Mouse (Mus musculus) liver, embryonic 12.5 days (tissue): ENCODE results near the gene Spata16. TPM values are rescaled to one million over a fixed set of nuclear protein-coding genes. Genes with fewer than 3 reads are reported as not detected.

Source experiments
- ATAC-seq: fragments of 200-750 bp; cut with Nextera tagmentation; 2 replicates; pipeline ENCODE4 v1.8.0; 2017; ENCODE audit warnings: moderate number of reproducible peaks, mild to moderate bottlenecking, moderate library complexity
- H3K27ac ChIP-seq: fragments of 300-500 bp; sonication (generic); 2 replicates; pipeline ENCODE4 v1.5.1; 2016; ENCODE audit warnings: mild to moderate bottlenecking
- H3K27me3 ChIP-seq: fragments of 300-500 bp; sonication (generic); replicated peaks from 2 replicates; pipeline ENCODE4 v1.6.1; 2016; ENCODE audit warnings: mild to moderate bottlenecking, moderate library complexity
- H3K36me3 ChIP-seq: fragments of 300-500 bp; sonication (generic); 2 replicates; pipeline ENCODE4 v1.6.1; 2016; ENCODE audit warnings: mild to moderate bottlenecking, moderate library complexity
- H3K4me1 ChIP-seq: fragments of 300-500 bp; sonication (generic); 2 replicates; pipeline ENCODE4 v1.6.1; 2016
- H3K4me2 ChIP-seq: fragments of 300-500 bp; sonication (generic); 2 replicates; pipeline ENCODE4 v1.6.1; 2016; ENCODE audit warnings: mild to moderate bottlenecking, moderate library complexity
- H3K4me3 ChIP-seq: fragments of 300-500 bp; sonication (generic); 2 replicates; pipeline ENCODE4 v1.5.1; 2016; ENCODE audit warnings: mild to moderate bottlenecking, moderate library complexity
- H3K9ac ChIP-seq: fragments of 300-500 bp; sonication (generic); 2 replicates; pipeline ENCODE4 v1.6.1; 2016; ENCODE audit warnings: mild to moderate bottlenecking, moderate library complexity
- H3K9me3 ChIP-seq: fragments of 300-500 bp; sonication (generic); replicated peaks from 2 replicates; pipeline ENCODE4 v1.6.1; 2016; ENCODE audit warnings: mild to moderate bottlenecking, moderate library complexity
- WGBS: fragments of 180-500 bp; shearing (Covaris S2); methylation state at CpG from one replicate; pipeline ENCODE4 v1.1.7; 2016; ENCODE audit not compliant: insufficient replicate concordance; 5-methylcytosine and 5-hydroxymethylcytosine counted together
- polyA plus RNA-seq: library from polyadenylated mRNA; unstranded; fragments of >200 nt; fragmentation: Nextera tagmentation; extraction: Ambion mirVana; gene quantifications from 2 replicates; pipeline ENCODE4 v1.2.1, GENCODE M21; 2016

Gene Spata16
- polyA plus RNA-seq, 1 experiment from 2014 or later: not detected

DNA sequence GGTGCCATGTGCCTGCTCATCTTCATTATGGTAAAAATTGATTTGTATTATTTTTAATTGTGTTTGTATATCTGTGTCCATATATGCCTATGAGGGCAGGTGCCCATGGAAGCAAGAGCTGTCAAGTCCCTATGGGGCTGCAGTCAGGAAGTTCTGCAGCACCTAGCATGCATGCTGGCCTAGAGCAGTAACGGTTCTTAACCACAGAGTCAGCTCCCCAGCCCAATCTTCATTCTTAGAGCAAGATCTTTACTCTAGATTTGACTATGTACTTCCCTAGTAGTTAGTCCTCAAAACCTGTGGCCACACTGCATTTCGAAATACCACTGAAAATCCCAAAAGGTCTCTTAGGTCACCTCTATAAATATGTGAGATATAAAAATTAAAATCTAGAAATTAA is 113.1 kb downstream of the Spata16 start:
- no peak overlapping the region for H3K27ac ChIP-seq
- H3K4me1 ChIP-seq: no peaks in the 10 kb centered on the region
- H3K27me3 ChIP-seq: no peaks in the 10 kb centered on the region
- H3K9ac ChIP-seq: no peak overlapping the region
- no peaks in the 10 kb centered on the region for H3K36me3 ChIP-seq
- WGBS: 31% methylated on average over 2 of the region's 2 CpGs
- no peak overlapping the region for H3K4me2 ChIP-seq
- ATAC-seq: no peak
- H3K4me3 ChIP-seq: no peak overlapping the region
- H3K9me3 ChIP-seq: no peaks in the 10 kb centered on the region

DNA sequence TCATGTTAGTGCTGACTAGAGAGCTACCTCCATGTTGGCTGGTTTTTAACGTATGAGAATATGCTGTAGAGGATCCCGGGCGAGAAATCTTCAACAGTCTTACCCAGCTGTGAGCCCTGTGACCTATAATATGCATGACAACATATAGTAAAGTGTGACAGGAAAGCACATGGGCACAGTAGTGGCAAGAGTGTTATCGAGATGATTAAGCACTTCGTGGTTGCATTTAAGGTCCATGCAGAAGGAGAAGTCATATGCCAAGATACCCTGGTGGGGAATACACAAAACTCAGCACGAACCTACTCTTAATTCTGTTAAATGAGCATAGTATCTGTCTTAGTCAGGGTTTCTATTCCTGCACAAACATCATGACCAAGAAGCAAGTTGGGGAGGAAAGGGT is 115.0 kb downstream of the Spata16 start:
- H3K4me2 ChIP-seq: no peak overlapping the region
- no peak overlapping the region for H3K27ac ChIP-seq
- H3K9ac ChIP-seq: no peak overlapping the region
- H3K4me1 ChIP-seq: no peaks in the 10 kb centered on the region
- H3K9me3 ChIP-seq: no peaks in the 10 kb centered on the region
- H3K4me3 ChIP-seq: no peak overlapping the region
- no peaks in the 10 kb centered on the region for H3K36me3 ChIP-seq
- H3K27me3 ChIP-seq: no peaks in the 10 kb centered on the region
- 70% methylated on average over 6 of the region's 6 CpGs for WGBS
- ATAC-seq: no peak

DNA sequence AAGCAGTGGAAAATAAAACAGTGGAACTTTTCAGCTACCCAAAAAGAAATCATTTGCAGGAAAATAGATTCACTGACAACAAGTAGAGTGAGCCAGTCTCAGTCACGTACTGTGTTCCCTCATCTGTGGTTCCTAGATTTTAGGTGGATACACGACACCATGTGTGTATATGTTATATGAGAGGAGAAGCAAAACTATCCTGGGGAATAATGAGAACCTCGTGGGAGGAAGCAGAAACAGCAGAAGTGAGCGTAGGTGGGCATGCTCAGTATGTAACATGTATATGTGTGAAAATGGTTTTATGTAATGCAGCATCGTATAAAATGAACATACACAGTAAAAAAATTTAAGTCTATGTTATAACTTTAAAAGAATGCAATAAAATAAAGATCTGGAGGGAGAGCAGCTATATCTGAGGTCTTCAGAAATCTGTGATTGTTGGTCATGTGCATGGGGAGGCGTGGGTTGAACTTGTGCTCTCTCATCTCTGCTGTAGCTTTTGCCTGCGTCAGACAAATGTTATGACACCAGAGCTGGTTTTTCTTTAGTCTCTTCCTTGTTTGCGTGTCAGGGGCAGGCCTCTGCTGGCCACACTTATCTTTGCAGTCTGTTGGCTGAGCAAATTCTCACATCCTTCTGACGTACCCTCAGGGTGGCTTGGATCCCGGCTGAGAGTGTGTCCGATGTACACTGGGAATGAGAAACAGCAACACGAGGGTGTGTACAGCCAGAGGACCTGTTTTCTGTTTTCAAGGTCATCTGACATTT is 156.1 kb downstream of the Spata16 start:
- H3K4me1 ChIP-seq: no peaks in the 10 kb centered on the region
- H3K9ac ChIP-seq: no peak overlapping the region
- H3K9me3 ChIP-seq: no peaks in the 10 kb centered on the region
- ATAC-seq: no peak
- H3K27ac ChIP-seq: no peak overlapping the region
- no peaks in the 10 kb centered on the region for H3K27me3 ChIP-seq
- no peaks in the 10 kb centered on the region for H3K36me3 ChIP-seq
- H3K4me2 ChIP-seq: no peak overlapping the region
- no peak overlapping the region for H3K4me3 ChIP-seq
- 65% methylated on average over 12 of the region's 12 CpGs for WGBS

DNA sequence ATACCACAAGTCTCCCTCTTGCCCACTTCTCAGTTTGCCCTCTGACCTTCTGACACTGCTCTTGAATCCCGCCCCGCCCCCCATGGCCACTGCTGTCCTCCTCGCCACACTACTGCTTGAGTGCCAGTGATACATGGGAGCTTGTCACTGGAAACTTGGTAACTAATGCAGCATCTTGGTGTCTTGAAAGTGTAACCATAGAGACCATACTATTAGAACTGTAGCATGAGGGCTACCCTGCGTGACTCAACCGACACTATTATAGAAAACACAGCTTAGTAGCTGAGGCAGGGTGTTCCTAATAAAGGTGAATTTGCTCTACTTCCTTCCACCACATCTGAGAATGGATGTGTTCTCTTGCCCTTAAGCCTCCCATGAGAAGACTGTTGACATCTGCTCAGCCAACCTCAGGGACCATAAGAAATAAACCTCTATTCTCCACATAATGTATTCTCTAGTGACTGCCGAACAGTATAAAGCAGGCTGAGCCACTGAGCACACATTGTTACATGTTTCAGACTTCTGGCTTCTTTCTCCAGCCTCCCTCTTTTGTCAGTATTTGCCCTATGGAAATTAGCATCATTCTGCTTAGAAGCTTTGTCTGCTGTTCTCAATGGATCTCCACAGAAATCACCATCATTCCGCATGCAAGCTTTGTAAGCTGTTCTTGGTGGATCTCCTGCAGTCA is 158.6 kb downstream of the Spata16 start:
- WGBS: 88% methylated on average over 7 of the region's 7 CpGs
- H3K9me3 ChIP-seq: no peaks in the 10 kb centered on the region
- ATAC-seq: no peak
- H3K9ac ChIP-seq: no peak overlapping the region
- no peak overlapping the region for H3K27ac ChIP-seq
- H3K36me3 ChIP-seq: no peaks in the 10 kb centered on the region
- H3K4me3 ChIP-seq: no peak overlapping the region
- H3K4me2 ChIP-seq: no peak overlapping the region
- H3K4me1 ChIP-seq: no peaks in the 10 kb centered on the region
- no peaks in the 10 kb centered on the region for H3K27me3 ChIP-seq

DNA sequence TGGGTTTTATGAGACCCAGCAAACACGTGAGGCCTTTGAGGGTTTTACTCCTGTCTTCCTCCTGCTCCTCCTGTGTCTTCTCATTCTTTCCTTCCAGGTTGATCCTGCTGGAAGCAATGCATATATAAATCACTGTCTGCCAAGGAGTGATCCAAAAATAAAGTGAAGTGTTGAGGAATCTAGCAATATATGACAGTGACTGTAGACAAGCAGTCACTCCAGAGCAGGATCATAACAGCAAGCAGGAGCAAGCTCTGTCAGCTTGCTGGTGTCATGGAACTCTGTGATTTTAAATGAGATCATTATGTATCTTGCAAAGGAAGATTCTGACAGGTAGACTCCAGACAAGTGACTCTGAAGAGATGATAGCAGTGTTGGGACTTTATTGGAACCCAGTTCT is 159.5 kb downstream of the Spata16 start:
- H3K9me3 ChIP-seq: no peaks in the 10 kb centered on the region

DNA sequence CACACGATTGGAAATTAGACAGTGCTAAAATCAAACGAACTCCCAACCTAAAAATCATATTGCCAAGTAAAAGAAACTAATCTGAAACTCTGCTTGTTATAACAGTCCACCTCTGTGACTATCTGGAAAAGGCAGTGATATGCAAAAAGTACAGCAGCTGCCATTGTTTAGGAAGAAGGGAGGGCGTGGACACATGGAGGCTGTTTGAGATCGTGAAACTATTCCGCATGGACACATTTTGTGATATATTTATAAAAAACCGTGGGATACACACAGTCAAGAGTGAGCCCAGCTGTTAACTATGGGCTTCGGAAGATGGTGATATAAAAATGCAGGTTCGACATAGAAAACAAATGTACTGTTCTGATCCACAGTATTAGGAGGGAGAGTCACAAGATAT is 176.9 kb downstream of the Spata16 start:
- H3K9me3 ChIP-seq: no peaks in the 10 kb centered on the region
- H3K27ac ChIP-seq: no peak overlapping the region
- no peaks in the 10 kb centered on the region for H3K4me1 ChIP-seq
- no peaks in the 10 kb centered on the region for H3K27me3 ChIP-seq
- 62% methylated on average over 8 of the region's 8 CpGs for WGBS
- no peak overlapping the region for H3K4me2 ChIP-seq
- no peak for ATAC-seq
- H3K4me3 ChIP-seq: no peak overlapping the region
- no peak overlapping the region for H3K9ac ChIP-seq
- no peaks in the 10 kb centered on the region for H3K36me3 ChIP-seq

More for the DNA sequence above, 159.5 kb downstream of the Spata16 start:
- ATAC-seq: no peak
- H3K9ac ChIP-seq: no peak overlapping the region
- H3K27ac ChIP-seq: no peak overlapping the region
- no peak overlapping the region for H3K4me2 ChIP-seq
- no peaks in the 10 kb centered on the region for H3K4me1 ChIP-seq
- no peaks in the 10 kb centered on the region for H3K36me3 ChIP-seq
- H3K4me3 ChIP-seq: no peak overlapping the region
- WGBS: 47% methylated on average over 1 of the region's 1 CpGs
- H3K27me3 ChIP-seq: no peaks in the 10 kb centered on the region

DNA sequence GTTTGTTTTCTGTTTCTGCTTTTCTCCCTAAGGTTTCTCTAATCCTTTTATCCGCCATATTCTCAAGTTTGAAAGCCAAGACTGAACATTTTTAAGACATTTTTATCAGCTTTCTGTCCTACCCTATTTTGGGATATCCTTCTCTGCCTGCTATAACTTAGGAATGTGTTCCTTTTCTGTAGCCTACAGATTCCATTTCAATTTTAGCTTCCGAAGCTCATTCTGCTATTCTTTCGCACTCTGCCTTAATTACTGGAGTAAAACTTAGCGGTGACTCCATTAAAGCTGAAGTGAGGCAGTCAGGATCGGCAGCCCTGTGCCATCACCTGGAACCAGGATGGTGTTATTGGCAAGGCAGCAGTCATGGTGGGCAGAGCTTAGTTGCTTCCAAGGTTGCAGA is 178.3 kb downstream of the Spata16 start:
- 77% methylated on average over 5 of the region's 5 CpGs for WGBS

DNA sequence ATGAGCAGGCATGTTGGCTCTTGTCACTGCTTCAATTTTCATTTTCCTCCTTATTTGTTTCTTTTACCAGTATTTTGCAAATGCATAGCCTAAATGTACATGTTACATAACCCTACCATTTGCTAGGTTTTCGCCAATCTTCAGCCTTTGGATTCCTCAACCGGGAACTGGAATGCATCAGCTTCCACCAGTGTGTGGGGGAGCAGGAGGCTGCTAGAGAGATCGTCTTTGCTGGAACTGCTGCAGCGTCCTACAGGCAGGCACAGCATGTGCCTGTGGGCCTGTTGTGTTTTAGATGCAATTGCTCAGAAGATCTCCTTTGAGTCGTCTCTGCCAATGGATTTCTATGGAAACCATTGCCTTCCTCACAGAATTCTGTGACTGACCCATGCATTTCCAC is 182.0 kb downstream of the Spata16 start:
- Histone ChIP-seq H3K4me2 (no peak overlapping the region), H3K9ac (no peak overlapping the region), H3K27ac (no peak overlapping the region), H3K4me1 (no peaks in the 10 kb centered on the region), H3K36me3 (no peaks in the 10 kb centered on the region), H3K9me3 (no peaks in the 10 kb centered on the region), H3K27me3 (no peaks in the 10 kb centered on the region), H3K4me3 (no peak overlapping the region)
- ATAC-seq: no peak
- WGBS: 51% methylated on average over 5 of the region's 5 CpGs

More for the DNA sequence above, 178.3 kb downstream of the Spata16 start:
- Histone ChIP-seq H3K4me3 (no peak overlapping the region), H3K27me3 (no peaks in the 10 kb centered on the region), H3K9me3 (no peaks in the 10 kb centered on the region), H3K9ac (no peak overlapping the region), H3K4me2 (no peak overlapping the region), H3K36me3 (no peaks in the 10 kb centered on the region), H3K27ac (no peak overlapping the region), H3K4me1 (no peaks in the 10 kb centered on the region)
- ATAC-seq: no peak

DNA sequence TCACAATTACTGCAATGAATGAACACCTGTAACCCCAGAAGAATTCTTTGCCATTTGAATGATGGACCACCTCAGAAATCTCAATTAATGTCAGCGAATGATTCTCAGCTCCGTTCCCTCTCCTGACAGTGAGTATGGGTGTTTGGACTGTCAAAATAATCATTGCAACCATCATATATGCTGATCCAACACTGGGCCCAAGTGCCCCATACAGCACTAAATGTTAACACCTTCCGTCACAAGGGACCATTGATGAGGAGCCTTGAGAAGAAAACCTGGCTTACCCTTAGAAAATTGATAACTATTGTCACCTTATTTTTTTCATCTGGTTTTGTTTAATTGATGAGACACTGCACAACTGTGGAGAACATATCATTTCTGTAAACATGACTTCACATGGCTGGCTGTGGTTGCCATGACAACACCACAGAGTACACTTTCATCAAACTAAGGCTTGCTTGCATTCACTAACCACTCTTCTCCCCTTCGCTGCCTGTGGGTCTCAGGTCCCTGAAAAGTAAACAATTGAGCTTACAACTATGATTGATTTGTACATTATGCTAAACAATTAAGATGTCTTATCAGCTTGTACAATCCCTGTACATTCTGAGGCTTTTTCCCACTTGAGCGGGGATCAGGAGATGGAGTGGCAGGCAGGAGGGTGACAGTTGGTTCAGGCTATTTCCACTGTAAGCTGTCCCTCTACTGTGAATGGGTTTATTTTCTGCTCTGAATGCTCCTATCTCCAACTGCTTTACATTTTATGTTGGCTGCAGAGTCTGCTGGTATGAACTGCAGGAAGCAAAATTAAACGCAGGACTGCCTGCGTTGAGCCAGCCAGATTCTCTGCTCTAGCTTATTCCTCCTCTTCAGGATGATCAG is 189.8 kb downstream of the Spata16 start:
- no peaks in the 10 kb centered on the region for H3K9me3 ChIP-seq
- H3K27ac ChIP-seq: no peak overlapping the region
- H3K4me3 ChIP-seq: no peak overlapping the region
- no peak for ATAC-seq
- 66% methylated on average over 7 of the region's 7 CpGs for WGBS
- H3K36me3 ChIP-seq: no peaks in the 10 kb centered on the region
- no peak overlapping the region for H3K9ac ChIP-seq
- no peaks in the 10 kb centered on the region for H3K4me1 ChIP-seq
- no peak overlapping the region for H3K4me2 ChIP-seq
- H3K27me3 ChIP-seq: no peaks in the 10 kb centered on the region

DNA sequence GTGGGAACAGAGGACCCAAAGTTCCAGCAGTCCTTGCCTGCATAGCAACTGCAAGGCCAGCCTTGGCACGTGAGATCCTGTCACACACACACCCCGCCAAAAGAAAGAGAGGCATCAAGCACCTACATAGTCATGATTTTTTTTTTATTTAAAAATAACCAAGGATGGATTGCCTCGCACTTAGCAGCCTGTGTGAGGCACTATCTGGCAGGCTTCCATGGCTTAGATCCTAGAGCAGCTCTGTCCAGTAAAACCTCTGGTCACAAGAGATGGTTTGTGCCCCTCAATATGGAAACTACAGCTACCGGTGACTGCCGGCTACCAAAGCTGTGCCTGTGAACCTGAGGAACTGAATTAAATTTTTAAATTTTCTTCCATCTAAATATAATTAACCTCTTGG is 195.5 kb downstream of the Spata16 start:
- Histone ChIP-seq H3K4me3 (no peak overlapping the region), H3K27ac (no peak overlapping the region), H3K27me3 (no peaks in the 10 kb centered on the region), H3K9ac (no peak overlapping the region), H3K9me3 (no peaks in the 10 kb centered on the region), H3K4me1 (no peaks in the 10 kb centered on the region), H3K36me3 (no peaks in the 10 kb centered on the region), H3K4me2 (no peak overlapping the region)
- ATAC-seq: no peak
- WGBS: 60% methylated on average over 5 of the region's 5 CpGs

DNA sequence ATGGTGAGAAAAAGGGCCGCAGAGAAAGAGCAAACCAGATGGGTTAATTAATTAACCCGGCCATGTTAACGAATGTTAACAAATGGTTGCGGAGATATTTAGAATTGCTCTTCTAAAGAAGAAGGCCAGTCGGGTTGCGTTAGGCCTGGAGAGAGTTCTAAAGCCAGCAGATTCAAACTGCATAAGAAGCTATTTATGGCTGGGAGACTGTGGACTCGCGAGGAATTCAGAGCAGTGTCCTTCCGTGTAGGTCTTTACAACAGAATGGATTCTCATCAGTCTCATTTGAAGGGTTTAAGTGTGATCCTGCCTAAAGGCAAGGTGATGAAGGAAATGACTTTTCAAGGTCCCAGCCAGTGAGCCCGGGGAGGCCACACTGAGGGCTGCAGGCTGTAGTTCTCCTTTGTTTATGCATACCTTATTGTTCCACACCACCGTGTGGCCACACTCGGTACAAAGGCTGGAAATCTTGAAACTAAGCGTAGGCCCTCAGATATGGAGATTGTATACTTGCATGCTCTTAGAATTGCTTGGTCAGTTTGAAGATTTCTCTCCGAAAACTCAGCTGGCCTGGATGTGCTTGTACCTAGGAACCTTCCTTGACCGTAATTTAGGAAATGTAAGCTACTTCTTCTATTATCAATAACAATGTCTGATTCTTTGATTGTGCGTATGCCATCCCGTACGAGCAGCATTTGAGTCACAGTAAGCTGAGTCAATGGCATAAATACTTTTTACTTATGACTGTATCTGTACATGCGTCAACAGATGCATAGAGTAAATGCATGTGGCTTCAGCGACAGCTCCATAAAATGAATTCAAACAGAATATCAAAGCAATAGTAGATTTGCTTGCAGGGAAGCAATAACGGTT is 197.0 kb downstream of the Spata16 start:
- H3K27me3 ChIP-seq: no peaks in the 10 kb centered on the region

More for the DNA sequence above, 197.0 kb downstream of the Spata16 start:
- no peaks in the 10 kb centered on the region for H3K36me3 ChIP-seq
- H3K4me3 ChIP-seq: no peak overlapping the region
- H3K4me2 ChIP-seq: no peak overlapping the region
- no peak for ATAC-seq
- no peak overlapping the region for H3K9ac ChIP-seq
- 73% methylated on average over 21 of the region's 21 CpGs for WGBS
- H3K27ac ChIP-seq: no peak overlapping the region
- no peaks in the 10 kb centered on the region for H3K9me3 ChIP-seq
- H3K4me1 ChIP-seq: no peaks in the 10 kb centered on the region
